Mouse (Mus musculus) embryonic facial prominence, embryonic 12.5 days (tissue): ENCODE data around the gene Vmn1r222. TPM values are rescaled to one million over a fixed set of nuclear protein-coding genes. Genes with fewer than 3 reads are reported as not detected.
"Not testable (repeated sequence)": the region's sequence is repeated elsewhere in the genome, so short reads cannot be mapped to it uniquely, and the experiment has no call there.

ENCODE experiments used
- ATAC-seq: fragments of 200-750 bp; cut with Nextera tagmentation; 2 replicates; pipeline ENCODE4 v1.8.0; 2017; ENCODE audit not compliant: insufficient number of reproducible peaks, insufficient read depth, low FRiP score, low TSS enrichment
- H3K27ac ChIP-seq: fragments of 300-500 bp; sonication (generic); 2 replicates; pipeline ENCODE4 v1.5.1; 2016; ENCODE audit warnings: mild to moderate bottlenecking
- H3K27me3 ChIP-seq: fragments of 300-500 bp; sonication (generic); 2 replicates; pipeline ENCODE4 v1.6.1; 2016; ENCODE audit warnings: mild to moderate bottlenecking, moderate library complexity
- H3K36me3 ChIP-seq: fragments of 300-500 bp; sonication (generic); 2 replicates; pipeline ENCODE4 v1.6.1; 2016; ENCODE audit warnings: mild to moderate bottlenecking
- H3K4me1 ChIP-seq: fragments of 300-500 bp; sonication (generic); 2 replicates; pipeline ENCODE4 v1.6.1; 2016
- H3K4me2 ChIP-seq: fragments of 300-500 bp; sonication (generic); replicated peaks from 2 replicates; pipeline ENCODE4 v1.6.1; 2016; ENCODE audit warnings: mild to moderate bottlenecking, moderate library complexity
- H3K4me3 ChIP-seq: fragments of 300-500 bp; sonication (generic); 2 replicates; pipeline ENCODE4 v1.5.1; 2016; ENCODE audit warnings: mild to moderate bottlenecking
- H3K9ac ChIP-seq: fragments of 300-500 bp; sonication (generic); 2 replicates; pipeline ENCODE4 v1.6.1; 2016; ENCODE audit warnings: mild to moderate bottlenecking, moderate library complexity
- H3K9me3 ChIP-seq: fragments of 300-500 bp; sonication (generic); 2 replicates; pipeline ENCODE4 v1.6.1; 2016; ENCODE audit warnings: mild to moderate bottlenecking, moderate library complexity
- WGBS: fragments of 180-500 bp; shearing (Covaris S2); methylation state at CpG from one replicate; pipeline ENCODE4 v1.1.7; 2016; 5-methylcytosine and 5-hydroxymethylcytosine counted together
- polyA plus RNA-seq: library from polyadenylated mRNA; unstranded; fragments of >200 nt; fragmentation: Nextera tagmentation; extraction: Ambion mirVana; gene quantifications from 2 replicates; pipeline ENCODE4 v1.2.1, GENCODE M21; 2016

Vmn1r222 gene
- polyA plus RNA-seq, 1 experiment from 2014 or later, result not detected

DNA sequence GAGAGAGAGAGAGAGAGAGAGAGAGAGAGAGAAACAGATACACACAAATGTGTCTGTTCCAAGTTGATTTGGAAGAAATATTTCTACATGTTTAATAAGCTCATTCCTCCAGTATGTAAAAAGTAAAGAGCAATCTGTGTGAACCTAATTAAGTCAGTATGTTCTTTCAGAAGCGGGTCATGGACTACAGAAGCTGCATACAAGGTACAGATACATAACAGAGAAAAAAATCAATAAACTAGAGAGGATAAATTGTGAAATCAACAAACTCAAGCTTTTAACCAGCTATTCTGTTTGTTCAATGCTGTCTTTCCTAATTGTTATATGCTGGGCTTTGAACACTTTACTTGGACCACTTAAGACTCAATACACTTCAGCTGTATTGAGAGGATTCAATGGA is 31.9 kb downstream of the Vmn1r222 start:
- H3K4me1 ChIP-seq, H3K9ac ChIP-seq, H3K9me3 ChIP-seq, H3K27ac ChIP-seq, ATAC-seq, H3K36me3 ChIP-seq, H3K27me3 ChIP-seq, H3K4me2 ChIP-seq, H3K4me3 ChIP-seq: not testable (repeated sequence)
- WGBS, result 82% methylated on average over 1 of the region's 1 CpGs

DNA sequence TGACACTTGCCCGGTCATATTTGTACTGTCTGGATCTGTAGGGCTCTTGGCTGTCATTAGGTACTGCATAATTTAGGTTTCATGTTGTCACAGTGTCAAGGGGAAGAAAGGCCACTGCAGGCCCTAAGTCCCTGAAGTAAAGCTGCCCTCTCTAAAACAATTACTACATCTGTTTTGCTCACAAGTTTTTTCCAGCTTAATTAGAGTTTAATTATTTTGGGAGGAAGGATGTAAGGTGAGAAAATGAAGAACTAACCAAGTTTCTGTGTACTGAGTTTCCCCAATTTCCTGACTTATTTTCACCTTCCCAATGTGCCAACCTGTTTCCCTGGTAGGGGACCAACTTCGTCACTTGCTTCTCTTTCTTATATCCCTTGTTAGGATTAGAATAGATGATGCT is 47.9 kb downstream of the Vmn1r222 start, which contains the start of gene Vmn1r220:
TSS of gene Vmn1r220 (minus strand) at position 101 of the 400 bp plus-strand sequence.
- Histone ChIP-seq H3K4me3 (no peak within 1 kb of the TSS), H3K9me3 (no peaks in the 10 kb centered on the region), H3K27ac (no peak within 1 kb of the TSS), H3K36me3 (no peaks in the 10 kb centered on the region), H3K4me1 (no peaks in the 10 kb centered on the region), H3K27me3 (no peaks in the 10 kb centered on the region), H3K4me2 (no peak within 1 kb of the TSS), H3K9ac (no peak within 1 kb of the TSS)
- WGBS, result 84% methylated on average over 2 of the region's 2 CpGs
- ATAC-seq, result no peak

Other genes with a start within 250 kb of the Vmn1r222 start
- gene Vmn1r213, start 228.3 kb downstream of the Vmn1r222 start, polyA plus RNA-seq, result not detected in 2 replicates
- gene Vmn1r214, start 205.5 kb downstream of the Vmn1r222 start, polyA plus RNA-seq, result not detected in 2 replicates
- gene Vmn1r215, start 167.9 kb downstream of the Vmn1r222 start, polyA plus RNA-seq, result not detected in 2 replicates
- gene Vmn1r217, start 117.7 kb downstream of the Vmn1r222 start, polyA plus RNA-seq, result not detected in 2 replicates
- gene Vmn1r218, start 102.8 kb downstream of the Vmn1r222 start, polyA plus RNA-seq, result not detected in 2 replicates
- gene Vmn1r219, start 76.6 kb downstream of the Vmn1r222 start, polyA plus RNA-seq, result 0.03 and 0.04 TPM in 2 replicates
- gene Vmn1r220, start 48.0 kb downstream of the Vmn1r222 start, polyA plus RNA-seq, result not detected in 2 replicates
- not detected in 2 replicates for gene Vmn1r221, start 21.8 kb downstream of the Vmn1r222 start, polyA plus RNA-seq
- not detected in 2 replicates for gene Vmn1r223, start 11.2 kb upstream of the Vmn1r222 start, polyA plus RNA-seq
- 65.4 and 67.5 TPM in 2 replicates for gene Zfp322a, start 133.3 kb upstream of the Vmn1r222 start, polyA plus RNA-seq
- gene Abt1, start 187.9 kb upstream of the Vmn1r222 start, polyA plus RNA-seq, result 12.9 and 13.9 TPM in 2 replicates
- 0.10 and 0.20 TPM in 2 replicates for gene Btn1a1, start 230.0 kb upstream of the Vmn1r222 start, polyA plus RNA-seq